Mouse (Mus musculus) left cerebral cortex, adult 9 months (tissue): ENCODE results near the gene Cd244a.

Source experiments
- DNase-seq, 2 experiments: peaks; one replicate each; pipeline ENCODE4 v3.0.0; 2022; ENCODE audit warnings: low spot score in 2 of 2

Gene Cd244a

DNA sequence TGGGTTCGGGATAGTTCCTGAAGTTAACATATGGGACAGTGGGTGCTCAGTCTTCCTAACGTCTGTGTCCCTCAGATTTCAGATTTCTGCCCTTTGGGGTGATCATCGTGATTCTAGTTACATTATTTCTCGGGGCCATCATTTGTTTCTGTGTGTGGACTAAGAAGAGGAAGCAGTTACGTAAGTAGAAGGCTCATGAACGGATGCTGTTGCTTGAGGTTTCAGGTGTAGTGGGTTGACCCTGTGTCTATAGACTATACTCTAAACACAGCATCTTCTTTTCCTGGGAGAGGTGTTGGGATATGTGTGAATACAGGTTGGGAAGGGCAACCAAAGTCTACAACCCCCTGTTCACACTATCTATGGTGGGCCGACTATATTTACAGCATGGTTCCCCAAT is 18.2 kb downstream of the Cd244a start:
- DNase-seq, result no peak

DNA sequence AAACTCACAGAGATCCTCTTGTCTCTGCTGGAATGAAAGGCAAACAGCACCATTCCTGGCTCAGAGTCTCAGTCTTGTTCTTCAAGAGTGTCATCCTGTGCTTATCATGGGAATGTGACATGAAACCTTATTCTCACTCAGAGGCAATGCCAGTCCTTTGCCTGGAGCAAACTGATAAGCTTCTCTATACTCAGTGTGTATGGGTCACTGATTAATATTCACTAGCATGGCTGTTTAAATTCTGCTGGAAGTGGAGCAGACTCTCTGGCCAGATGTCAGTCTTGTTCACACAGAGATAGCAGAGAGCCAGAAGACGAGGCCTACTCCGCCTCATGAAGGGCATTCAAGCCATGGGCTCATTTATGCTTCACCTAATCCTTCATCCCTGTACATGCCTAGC is 25.6 kb downstream of the Cd244a start:
- no peak for DNase-seq

DNA sequence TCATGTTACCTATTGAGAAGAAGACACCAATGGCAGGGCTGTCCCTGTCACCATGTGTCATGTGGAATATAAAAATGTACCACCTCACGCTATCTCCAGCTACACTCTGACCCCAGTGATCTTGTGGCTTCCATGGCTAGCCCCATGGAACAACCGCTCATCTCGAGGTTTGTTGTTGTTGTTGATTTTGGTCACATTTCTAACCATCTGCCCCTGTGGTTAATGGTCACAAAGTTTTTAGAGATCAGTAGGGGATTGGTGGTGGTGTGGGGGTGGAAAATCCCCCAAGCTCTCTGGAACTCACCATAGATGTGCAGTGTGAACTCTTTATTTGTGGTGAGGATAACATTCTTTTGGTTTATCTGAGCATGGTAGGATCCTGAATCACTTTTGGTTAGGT is 45.7 kb downstream of the Cd244a start:
- no peak for DNase-seq

DNA sequence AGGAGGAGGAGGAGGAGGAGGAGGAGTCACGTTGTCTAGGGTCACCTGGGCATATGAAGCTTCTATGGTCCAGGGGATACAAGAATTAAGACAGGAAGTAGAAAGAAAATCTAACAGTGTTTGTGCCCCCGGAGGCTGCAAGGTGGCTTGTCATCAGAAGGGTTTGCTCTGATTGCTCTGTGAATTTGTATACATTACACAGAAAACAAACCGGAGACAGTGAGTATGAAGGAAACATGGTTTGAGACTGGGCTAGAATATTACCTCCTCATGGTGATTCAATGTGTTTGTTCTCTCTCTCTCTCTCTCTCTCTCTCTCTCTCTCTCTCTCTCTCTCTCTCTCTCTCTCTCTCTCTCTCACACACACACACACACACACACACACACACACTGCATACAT is 47.7 kb downstream of the Cd244a start:
- no peak for DNase-seq

DNA sequence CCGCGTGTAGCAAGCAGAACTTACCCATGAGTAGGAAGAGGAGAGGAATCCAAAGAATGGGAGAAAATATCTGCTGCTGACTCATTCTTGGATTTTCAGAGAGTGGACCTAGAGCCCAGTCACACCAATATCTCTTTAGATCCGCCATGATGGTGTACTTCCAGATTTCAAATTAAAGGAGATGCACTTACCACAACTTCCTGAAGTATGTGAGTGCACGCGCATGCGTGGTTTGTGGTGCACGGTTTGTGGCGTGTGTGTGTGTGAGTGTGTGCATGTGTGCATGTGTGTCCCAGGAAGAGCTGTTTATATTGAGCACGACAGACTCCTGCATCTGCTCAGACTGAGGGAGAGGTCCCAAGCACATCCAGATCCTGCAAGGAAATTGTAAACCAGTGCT is 48.2 kb downstream of the Cd244a start, which contains the start of gene Ly9:
TSS of gene Ly9 (minus strand) at position 235 of the 400 bp plus-strand sequence.
- DNase-seq, result no peak

DNA sequence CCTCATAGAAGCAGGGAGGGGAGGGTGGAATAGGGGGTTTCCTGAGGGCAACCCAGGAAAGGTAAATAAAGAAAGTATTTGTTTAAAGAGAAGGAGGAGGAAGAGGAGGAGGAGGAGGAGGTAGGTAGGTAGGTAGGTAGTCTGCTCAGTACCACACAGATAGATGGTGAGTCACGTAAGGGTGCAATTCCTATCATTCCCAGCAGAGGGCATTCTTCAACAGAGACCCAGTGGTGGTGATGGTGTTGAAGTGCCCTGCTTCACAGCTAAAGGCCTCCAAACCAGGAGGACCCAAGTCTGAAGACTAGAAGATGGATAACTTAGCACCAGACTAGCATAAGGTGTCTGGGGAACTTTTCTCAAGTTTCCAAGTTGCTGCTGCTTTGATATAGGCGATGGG is 51.0 kb downstream of the Cd244a start:
- DNase-seq, result no peak

DNA sequence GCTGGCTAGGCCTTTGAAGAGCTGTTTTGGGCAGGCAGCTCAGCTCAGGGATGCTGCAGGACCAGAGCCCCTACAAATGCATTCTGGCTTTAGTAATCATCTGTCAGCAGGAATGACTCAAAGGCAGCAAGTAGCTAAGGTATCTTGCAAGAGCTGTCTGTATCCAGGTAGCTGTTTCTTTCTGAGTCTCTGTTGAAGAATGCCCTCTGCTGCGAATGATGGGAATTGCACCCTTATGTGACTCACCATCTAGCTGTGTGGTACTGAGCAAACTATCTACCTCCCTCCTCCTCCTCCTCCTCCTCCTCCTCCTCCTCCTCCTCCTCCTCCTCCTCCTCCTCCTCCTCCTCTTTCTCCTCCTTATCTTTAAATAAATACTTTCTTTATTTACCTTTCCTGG is 51.8 kb downstream of the Cd244a start:
- no peak for DNase-seq

DNA sequence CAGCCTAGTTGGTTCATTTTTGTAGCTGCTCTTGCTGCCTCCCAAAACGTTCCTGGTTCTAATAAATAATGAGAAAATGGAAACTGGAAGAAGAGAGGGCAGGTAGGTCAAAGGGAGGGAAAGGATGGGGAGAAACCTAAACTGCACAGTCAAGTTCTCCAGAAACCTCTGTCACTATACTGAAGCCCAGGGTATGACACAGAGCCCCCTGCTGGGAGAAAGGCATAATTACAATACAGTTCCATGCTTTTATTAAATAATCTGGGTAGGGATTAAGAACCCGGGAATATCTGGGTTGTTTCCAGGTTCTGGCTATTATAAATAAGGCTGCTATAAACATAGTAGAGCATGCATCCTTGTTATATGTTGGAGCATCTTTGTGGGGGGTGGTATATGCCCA is 55.0 kb downstream of the Cd244a start:
- DNase-seq, result peak in 1 of 2 experiments; percentile 17

DNA sequence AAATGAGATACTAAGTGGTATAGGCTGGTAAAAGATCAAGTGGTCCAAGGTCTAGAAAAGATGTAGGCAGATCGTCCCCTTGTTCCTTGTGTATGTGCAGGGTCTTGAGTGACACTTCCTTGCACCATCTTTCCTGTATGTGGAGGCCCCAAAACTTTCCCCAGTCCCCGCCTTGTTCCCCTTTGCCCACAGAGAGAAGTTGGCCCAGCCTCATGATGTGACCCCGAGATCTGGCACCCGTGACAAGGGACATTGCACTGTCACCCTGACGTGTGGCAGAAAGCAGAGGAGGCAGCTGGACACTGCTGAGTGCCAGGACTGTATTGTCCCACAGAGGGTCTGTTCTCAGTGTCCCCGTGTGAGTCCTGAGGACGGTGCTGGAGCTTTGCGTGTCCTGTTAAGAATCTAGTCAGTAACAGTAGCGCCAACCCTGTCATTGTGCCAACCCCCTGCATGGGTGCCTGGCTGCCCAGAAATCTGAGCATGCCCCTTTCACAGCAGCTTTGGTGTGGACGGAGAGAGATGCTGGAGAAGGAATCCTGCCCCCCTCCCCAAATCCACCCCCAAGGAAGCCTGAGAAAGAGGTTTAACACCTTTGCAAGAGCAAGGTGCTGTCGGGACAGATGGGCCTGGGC is 58.0 kb downstream of the Cd244a start:
- DNase-seq, result peak in 1 of 2 experiments; percentile 32

DNA sequence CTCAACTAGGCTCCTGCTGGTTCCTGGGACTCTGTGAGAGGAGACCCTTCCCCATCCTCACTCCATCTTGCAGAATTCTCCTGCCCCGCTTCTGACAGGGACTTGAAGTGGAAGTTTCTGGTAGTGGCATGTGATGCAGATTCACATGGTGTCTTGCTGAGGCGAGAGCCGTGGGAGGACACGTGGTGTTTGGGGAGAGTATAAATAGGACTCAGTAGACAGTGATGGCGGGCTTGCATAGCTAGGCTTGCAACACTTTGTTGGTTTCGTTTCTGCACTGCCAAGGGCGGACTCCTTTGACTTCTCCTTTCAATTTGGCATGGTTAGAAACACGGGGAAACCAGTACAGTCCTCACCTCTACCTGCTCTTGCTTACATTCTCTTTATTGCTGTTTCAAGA is 60.0 kb downstream of the Cd244a start:
- DNase-seq, result peak in 1 of 2 experiments; percentile 53

DNA sequence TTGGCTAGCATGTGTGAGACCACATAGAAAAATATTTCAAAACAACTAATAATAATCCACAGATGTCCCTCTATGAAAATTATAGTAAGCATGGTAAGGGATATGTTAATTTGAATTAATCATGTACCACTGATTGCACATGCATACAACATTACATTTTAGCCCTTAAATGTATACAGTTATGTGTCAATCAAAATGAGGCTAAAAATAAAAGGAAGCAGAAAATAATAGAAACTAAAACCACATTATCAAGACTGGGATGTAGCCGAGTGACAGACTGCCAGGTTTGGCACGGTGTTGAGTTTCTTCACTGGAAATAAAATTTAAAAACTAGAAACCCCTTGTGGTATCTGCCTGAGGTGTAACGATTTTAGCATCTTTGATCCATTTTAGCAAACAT is 60.7 kb downstream of the Cd244a start:
- no peak for DNase-seq

DNA sequence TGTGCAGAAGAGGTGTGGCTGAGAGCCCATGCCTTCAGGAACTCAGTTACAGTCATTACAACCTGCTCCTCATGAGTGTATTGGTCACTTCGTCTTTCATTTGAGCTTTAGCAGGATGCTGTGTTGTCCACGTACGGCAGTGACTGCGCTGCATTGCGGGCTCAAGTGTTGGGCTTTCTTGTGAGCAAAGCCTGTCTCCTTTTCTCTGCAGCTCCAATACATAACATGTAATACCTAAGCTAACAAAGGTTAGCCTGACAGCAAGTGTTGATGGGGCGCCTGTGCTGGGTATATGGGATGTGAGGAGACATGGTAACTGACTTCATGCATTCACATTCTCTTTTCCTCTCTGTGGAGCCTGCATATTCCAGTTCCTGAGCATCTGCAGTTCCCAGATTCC is 61.1 kb downstream of the Cd244a start:
- no peak for DNase-seq

DNA sequence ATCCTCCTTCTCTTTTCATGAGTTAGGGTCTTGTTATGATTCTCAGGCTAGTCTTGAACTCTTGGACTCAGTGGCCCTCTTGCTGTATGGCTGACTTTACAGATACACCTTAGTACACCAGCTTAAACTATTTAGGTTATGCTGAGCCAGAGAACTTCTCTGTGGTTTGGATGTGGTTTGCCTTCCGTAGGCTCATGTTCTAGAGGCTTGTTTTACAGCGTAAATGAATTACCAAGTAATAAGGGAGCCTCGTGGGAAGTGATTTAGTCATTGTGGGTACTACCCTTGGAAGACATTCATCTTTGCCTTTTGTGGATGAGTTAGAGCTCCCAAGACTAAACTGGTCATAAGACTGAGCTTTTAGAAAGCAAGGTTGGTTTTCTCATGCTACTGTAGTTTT is 68.8 kb downstream of the Cd244a start:
- no peak for DNase-seq

DNA sequence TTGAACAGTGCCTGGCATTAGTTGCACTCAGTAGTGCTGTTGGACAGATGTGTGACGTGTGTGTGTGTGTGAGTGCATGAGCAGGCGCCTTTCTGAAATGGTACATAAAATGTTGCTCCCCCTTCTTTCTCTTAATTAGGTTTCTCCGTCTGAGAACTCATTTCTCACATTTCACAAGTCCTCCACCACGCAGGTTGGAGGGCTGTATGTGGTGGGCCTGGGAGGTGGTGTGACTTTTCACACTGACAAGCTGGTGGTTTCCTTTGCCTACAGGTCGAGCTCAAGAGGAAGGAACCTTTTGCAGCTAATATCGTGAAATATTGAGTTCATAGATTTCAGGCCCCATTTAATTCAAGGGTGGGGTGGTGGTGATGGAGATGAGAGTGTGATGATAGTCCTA is 70.2 kb downstream of the Cd244a start:
- no peak for DNase-seq

DNA sequence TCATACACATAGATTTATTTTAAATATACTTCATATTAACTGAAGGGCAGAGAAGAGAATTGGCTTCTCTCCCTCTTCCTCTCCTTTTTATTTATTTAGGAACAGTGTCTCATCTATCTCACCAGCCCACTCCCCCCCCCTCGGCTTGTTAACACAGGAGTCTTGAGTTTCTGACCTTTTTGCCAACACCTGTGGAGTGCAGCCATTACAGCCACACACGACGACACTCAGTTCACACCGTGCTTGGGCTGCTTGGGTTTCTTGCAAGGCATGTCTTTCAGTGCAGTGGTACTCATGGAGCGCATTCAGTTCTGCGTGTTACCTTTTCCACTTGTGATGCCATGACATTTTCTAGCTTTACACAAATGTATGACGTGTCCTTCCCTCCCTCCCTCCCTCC is 71.0 kb downstream of the Cd244a start:
- no peak for DNase-seq

DNA sequence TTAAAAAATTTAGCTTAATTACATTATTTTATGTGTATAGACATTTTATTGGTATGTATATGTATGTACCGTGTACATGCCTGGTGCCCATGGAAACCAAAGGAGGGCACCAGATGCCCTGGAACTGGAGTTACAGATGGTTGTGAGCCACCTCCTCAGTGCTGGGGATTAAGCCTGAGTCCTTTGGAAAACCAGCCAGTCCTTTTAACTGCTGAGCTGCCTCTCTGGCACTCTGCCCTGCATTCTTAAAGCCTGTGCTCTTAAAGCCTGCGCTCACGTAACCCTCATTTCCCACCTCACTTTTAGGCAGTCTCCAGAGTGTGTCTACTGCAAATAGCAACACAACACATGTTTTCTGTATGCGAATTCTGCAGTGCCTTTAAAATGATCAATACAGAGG is 71.9 kb downstream of the Cd244a start:
- DNase-seq, result peak in 1 of 2 experiments; percentile 11

DNA sequence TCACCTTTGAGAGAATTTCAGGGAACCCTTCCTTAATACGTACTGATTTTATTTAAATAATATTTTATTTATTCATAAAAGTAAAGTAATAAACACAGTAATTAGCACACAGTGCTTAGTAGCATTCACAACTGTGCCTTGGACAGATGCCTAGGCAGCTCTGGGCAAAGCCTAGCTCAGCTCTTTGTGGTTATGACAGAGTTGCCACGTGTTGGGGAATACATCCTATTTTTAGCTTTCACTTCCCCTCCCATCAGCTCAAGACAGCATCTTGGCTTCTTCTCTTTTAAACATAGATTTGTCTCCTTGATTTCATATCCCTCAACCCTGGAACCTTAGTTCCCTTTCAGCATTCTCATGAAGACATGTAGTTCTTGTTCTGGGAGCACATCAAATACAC is 72.5 kb downstream of the Cd244a start:
- DNase-seq, result peak in 1 of 2 experiments; percentile 52

DNA sequence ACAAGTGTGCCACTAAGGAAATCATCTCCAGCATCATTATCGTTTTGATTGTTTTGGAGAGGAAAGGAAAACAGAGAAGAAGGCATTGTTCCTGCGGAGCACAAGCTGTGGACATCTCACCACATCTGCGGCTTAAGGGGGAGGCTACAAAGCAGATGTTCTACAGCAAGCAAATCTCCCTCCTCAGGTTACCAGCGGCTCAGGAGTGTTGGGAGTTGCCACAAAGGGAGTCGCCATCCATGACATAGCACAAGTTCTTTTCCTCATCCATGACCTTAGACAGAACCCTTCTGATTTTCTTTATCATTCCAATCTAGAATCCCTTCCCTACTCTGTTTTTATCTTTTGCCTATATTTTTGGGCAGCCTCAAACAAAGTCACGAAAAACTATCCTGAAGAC is 76.7 kb downstream of the Cd244a start:
- no peak for DNase-seq

DNA sequence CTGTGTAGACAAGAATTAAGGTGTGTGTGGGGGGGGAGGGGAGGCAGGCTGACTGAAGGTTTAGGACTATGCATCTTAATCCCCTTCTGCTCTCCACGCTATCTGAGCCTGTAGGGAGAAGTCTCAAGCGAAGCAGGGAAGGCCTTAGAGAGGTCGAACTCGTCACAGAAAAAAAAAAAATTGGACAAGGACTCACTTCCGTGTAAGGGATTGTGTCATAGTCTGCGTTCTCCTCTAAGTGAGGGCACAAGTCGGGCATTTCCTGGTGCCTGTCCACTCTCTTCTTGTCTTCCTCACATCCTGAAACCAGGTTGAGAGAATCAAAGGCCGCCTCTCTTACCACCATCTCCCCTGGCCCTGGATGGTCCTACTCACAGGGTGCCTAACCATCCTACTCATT is 78.1 kb downstream of the Cd244a start:
- DNase-seq, result peak in 1 of 2 experiments; percentile 8

DNA sequence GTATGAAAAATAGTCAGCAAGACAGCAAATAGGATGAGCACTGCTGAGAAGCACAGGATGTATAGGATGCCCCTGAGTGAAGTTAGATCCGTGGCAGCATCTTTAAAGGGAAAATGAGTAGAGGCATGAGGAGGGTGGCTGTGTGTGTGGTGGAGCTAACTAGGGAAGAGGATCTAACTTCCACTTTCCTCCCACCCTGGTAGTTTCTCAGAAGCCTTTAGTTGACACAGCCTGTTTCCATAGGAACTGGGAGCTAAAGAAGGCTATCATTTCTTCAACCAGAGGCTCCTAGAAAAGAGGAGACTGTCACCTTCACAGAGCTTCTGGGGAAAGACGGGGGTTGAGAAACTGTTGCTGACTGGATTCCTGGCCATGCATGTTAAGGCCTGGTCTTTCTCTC is 79.7 kb downstream of the Cd244a start:
- DNase-seq, result no peak

DNA sequence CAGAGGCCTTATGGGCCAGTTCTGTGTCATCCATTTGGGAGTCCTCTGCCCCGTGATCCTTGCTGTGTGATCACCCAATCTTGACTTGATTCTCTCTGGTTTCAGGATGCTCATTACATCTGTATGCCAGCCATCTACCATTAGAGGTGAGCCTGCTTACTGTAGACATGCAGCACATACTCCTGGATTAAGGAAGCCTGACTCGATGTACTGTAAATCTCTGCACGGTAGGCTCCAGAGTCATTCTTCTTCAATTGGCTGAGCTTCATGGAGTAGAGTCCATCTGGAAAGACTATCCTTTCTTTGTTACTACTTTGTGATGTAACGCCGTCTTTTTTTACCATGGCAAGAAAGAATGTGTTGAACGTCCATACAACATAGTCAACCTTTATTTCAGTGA is 81.8 kb downstream of the Cd244a start:
- DNase-seq, result no peak

DNA sequence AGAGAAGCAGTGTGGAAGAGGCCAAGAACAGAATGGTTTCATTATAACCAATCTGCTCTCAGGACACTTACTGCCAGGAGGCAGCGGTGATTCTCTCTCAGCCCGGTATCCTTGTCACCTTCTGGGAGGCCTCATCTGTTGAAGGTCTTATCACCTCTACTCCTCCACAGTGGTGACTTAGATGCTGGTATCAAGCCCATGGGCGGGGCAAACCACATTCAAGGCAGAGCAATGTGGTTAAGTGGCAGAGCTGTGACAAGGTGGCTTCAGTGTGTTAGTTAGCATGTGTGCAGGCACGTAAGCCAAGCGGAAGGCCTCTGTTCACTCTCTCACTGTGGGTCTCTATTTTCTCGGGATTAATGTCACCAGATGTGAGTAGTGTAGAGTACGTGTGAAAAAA is 84.6 kb downstream of the Cd244a start:
- no peak for DNase-seq

DNA sequence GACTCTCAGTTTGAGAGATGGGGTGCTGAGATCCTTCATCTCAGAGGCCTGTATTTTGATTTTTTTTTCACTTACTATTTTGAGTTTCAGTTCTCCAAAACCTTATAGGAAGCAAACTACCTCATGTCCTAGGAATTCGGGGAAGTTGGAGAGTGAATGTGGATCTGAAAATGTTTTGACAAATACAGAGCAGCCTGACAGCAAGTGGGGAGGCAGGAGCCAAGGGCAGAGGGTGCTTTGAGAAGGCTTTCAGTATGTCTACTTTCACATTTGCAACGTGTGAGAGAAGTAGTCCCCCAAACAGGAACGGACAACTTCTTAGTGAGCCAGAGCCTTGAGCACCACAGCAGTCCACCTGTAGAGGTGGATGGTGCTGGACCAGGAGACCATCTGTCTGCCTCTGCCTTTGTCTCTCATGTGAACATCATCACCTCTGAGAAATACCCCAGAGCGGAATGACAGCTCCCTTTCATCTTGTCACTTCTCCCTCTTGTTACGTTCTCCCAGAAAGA is 87.5 kb downstream of the Cd244a start:
- DNase-seq, result no peak

DNA sequence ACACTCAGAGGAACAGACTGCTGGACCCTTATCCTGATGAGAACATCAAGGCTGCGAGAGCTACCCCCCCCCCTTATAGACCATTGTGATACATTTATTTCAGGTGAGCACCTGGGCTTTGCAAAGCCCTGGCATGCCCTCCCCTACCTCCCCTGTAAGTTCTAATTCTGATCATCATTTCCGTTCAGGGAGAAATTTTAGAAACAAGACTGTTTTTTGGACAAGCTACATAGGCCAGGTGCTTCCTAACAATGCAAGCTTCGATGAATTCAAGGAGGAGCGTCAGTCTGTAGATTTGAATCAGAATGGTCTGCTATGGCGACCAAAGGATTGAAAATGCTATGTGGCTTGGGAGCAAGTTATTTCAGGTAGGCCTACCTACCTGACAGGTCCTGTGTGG is 88.7 kb downstream of the Cd244a start:
- DNase-seq, result no peak
